Mouse (Mus musculus): Measurements from ENCODE around the gene Id4.

Gene Id4

GRCm38 (mm10) chr13:48260690-48261278 lies at the start of gene Id4:
Gene Id4, plus strand, starts transcription at chr13:48261228.
- no peak for DNase-seq (ENCODE audit: low read depth, low spot score)
- H3K36me3 ChIP-seq (ENCODE audit: control insufficient read depth, insufficient read depth, low read length, poor library complexity, severe bottlenecking), result no peaks in the 10 kb centered on the region
- no peaks in the 10 kb centered on the region for H3K27me3 ChIP-seq (ENCODE audit: control insufficient read depth, insufficient read depth, low read length, poor library complexity, severe bottlenecking)

- no peaks in the 10 kb centered on the region for H3K27me3 ChIP-seq (ENCODE audit: control insufficient read depth, insufficient read depth, low read length, poor library complexity, severe bottlenecking)
- no peaks in the 10 kb centered on the region for H3K36me3 ChIP-seq (ENCODE audit: control insufficient read depth, insufficient read depth, low read length, poor library complexity, severe bottlenecking)
- DNase-seq (ENCODE audit: low read depth, low spot score), result no peak
Measured at GRCm38 (mm10) chr13:48227136-48227535, 33.9 kb upstream of the Id4 start.

- DNase-seq (ENCODE audit: low read depth, low spot score), result no peak
- no peaks in the 10 kb centered on the region for H3K27me3 ChIP-seq (ENCODE audit: control insufficient read depth, insufficient read depth, low read length, poor library complexity, severe bottlenecking)
- no peaks in the 10 kb centered on the region for H3K36me3 ChIP-seq (ENCODE audit: control insufficient read depth, insufficient read depth, low read length, poor library complexity, severe bottlenecking)
Measured at GRCm38 (mm10) chr13:48227712-48228111, 33.3 kb upstream of the Id4 start.

- no peak for DNase-seq (ENCODE audit: low read depth, low spot score)
- no peaks in the 10 kb centered on the region for H3K27me3 ChIP-seq (ENCODE audit: control insufficient read depth, insufficient read depth, low read length, poor library complexity, severe bottlenecking)
- H3K36me3 ChIP-seq (ENCODE audit: control insufficient read depth, insufficient read depth, low read length, poor library complexity, severe bottlenecking), result no peaks in the 10 kb centered on the region
Measured at GRCm38 (mm10) chr13:48228114-48228513, 32.9 kb upstream of the Id4 start.

- DNase-seq (ENCODE audit: low read depth, low spot score), result no peak
- no peaks in the 10 kb centered on the region for H3K36me3 ChIP-seq (ENCODE audit: control insufficient read depth, insufficient read depth, low read length, poor library complexity, severe bottlenecking)
- no peaks in the 10 kb centered on the region for H3K27me3 ChIP-seq (ENCODE audit: control insufficient read depth, insufficient read depth, low read length, poor library complexity, severe bottlenecking)
Measured at GRCm38 (mm10) chr13:48230996-48231395, 30.0 kb upstream of the Id4 start.

GRCm38 (mm10) chr13:48236436-48236835 lies 24.6 kb upstream of the Id4 start:
- no peaks in the 10 kb centered on the region for H3K36me3 ChIP-seq (ENCODE audit: control insufficient read depth, insufficient read depth, low read length, poor library complexity, severe bottlenecking)
- no peaks in the 10 kb centered on the region for H3K27me3 ChIP-seq (ENCODE audit: control insufficient read depth, insufficient read depth, low read length, poor library complexity, severe bottlenecking)
- DNase-seq (ENCODE audit: low read depth, low spot score), result no peak

GRCm38 (mm10) chr13:48236865-48237264 lies 24.2 kb upstream of the Id4 start:
- DNase-seq (ENCODE audit: low read depth, low spot score), result no peak
- Histone ChIP-seq H3K27me3 (ENCODE audit: control insufficient read depth, insufficient read depth, low read length, poor library complexity, severe bottlenecking) (no peaks in the 10 kb centered on the region), H3K36me3 (ENCODE audit: control insufficient read depth, insufficient read depth, low read length, poor library complexity, severe bottlenecking) (no peaks in the 10 kb centered on the region)

- no peaks in the 10 kb centered on the region for H3K27me3 ChIP-seq (ENCODE audit: control insufficient read depth, insufficient read depth, low read length, poor library complexity, severe bottlenecking)
- DNase-seq (ENCODE audit: low read depth, low spot score), result no peak
Measured at GRCm38 (mm10) chr13:48237516-48237915, 23.5 kb upstream of the Id4 start.

GRCm38 (mm10) chr13:48245235-48246012 lies 15.6 kb upstream of the Id4 start:
- no peaks in the 10 kb centered on the region for H3K27me3 ChIP-seq (ENCODE audit: control insufficient read depth, insufficient read depth, low read length, poor library complexity, severe bottlenecking)
- no peak for DNase-seq (ENCODE audit: low read depth, low spot score)

More at GRCm38 (mm10) chr13:48237516-48237915, 23.5 kb upstream of the Id4 start:
- H3K36me3 ChIP-seq (ENCODE audit: control insufficient read depth, insufficient read depth, low read length, poor library complexity, severe bottlenecking), result no peaks in the 10 kb centered on the region

GRCm38 (mm10) chr13:48252559-48252958 lies 8.5 kb upstream of the Id4 start:
- Histone ChIP-seq H3K36me3 (ENCODE audit: control insufficient read depth, insufficient read depth, low read length, poor library complexity, severe bottlenecking) (no peaks in the 10 kb centered on the region), H3K27me3 (ENCODE audit: control insufficient read depth, insufficient read depth, low read length, poor library complexity, severe bottlenecking) (no peaks in the 10 kb centered on the region)
- no peak for DNase-seq (ENCODE audit: low read depth, low spot score)

More at GRCm38 (mm10) chr13:48245235-48246012, 15.6 kb upstream of the Id4 start:
- H3K36me3 ChIP-seq (ENCODE audit: control insufficient read depth, insufficient read depth, low read length, poor library complexity, severe bottlenecking), result no peaks in the 10 kb centered on the region

- DNase-seq (ENCODE audit: low read depth, low spot score), result no peak
- H3K27me3 ChIP-seq (ENCODE audit: control insufficient read depth, insufficient read depth, low read length, poor library complexity, severe bottlenecking), result no peaks in the 10 kb centered on the region
- H3K36me3 ChIP-seq (ENCODE audit: control insufficient read depth, insufficient read depth, low read length, poor library complexity, severe bottlenecking), result no peaks in the 10 kb centered on the region
Measured at GRCm38 (mm10) chr13:48255026-48255425, 6.0 kb upstream of the Id4 start.

- Histone ChIP-seq H3K27me3 (ENCODE audit: control insufficient read depth, insufficient read depth, low read length, poor library complexity, severe bottlenecking) (no peaks in the 10 kb centered on the region), H3K36me3 (ENCODE audit: control insufficient read depth, insufficient read depth, low read length, poor library complexity, severe bottlenecking) (no peaks in the 10 kb centered on the region)
- DNase-seq (ENCODE audit: low read depth, low spot score), result no peak
Measured at GRCm38 (mm10) chr13:48261341-48262221, 553 bp downstream of the Id4 start.

GRCm38 (mm10) chr13:48262451-48262969 lies 1.5 kb downstream of the Id4 start:
- no peak for DNase-seq (ENCODE audit: low read depth, low spot score)
- Histone ChIP-seq H3K27me3 (ENCODE audit: control insufficient read depth, insufficient read depth, low read length, poor library complexity, severe bottlenecking) (no peaks in the 10 kb centered on the region), H3K36me3 (ENCODE audit: control insufficient read depth, insufficient read depth, low read length, poor library complexity, severe bottlenecking) (no peaks in the 10 kb centered on the region)

- no peaks in the 10 kb centered on the region for H3K36me3 ChIP-seq (ENCODE audit: control insufficient read depth, insufficient read depth, low read length, poor library complexity, severe bottlenecking)
- DNase-seq (ENCODE audit: low read depth, low spot score), result no peak
- H3K27me3 ChIP-seq (ENCODE audit: control insufficient read depth, insufficient read depth, low read length, poor library complexity, severe bottlenecking), result no peaks in the 10 kb centered on the region
Measured at GRCm38 (mm10) chr13:48265029-48265428, 4.0 kb downstream of the Id4 start.

All from splenic B cell, adult 2 months (primary cell).